Mouse (Mus musculus): ENCODE measurements around the gene Erbin. TPM values are rescaled to one million over a fixed set of nuclear protein-coding genes. Genes with fewer than 3 reads are reported as not detected.

Erbin gene
- polyA plus RNA-seq, 1 experiment from 2014 or later = 28.4 TPM

- no peak for TF ChIP-seq CTCF (IDR thresholded peaks at IDR 0.05; ENCODE audit: low read depth)
- H3K36me3 ChIP-seq (ENCODE audit: control insufficient read depth, insufficient read depth) = peaks cover 30% of the 10 kb centered on the region
- no peaks in the 10 kb centered on the region for H3K9me3 ChIP-seq (ENCODE audit: control insufficient read depth)
- no peak overlapping the region for H3K9ac ChIP-seq (ENCODE audit: low read depth, low read length)
- no peaks in the 10 kb centered on the region for H3K27me3 ChIP-seq (replicated peaks; ENCODE audit: control insufficient read depth, insufficient read depth, low read length)
- no peak for ATAC-seq
- H3K4me3 ChIP-seq (ENCODE audit: low read depth, low read length) = no peak overlapping the region
- no peak overlapping the region for H3K27ac ChIP-seq (ENCODE audit: low read depth, low read length)
- H3K4me2 ChIP-seq (replicated peaks; ENCODE audit: low read depth) = no peak overlapping the region
- H3K4me1 ChIP-seq (replicated peaks; ENCODE audit: control insufficient read depth, insufficient read depth, low read length) = no peaks in the 10 kb centered on the region
- 89% methylated on average over 2 of the region's 2 CpGs for WGBS
Measured at GRCm38 (mm10) chr13:103847614-103848013, 72.7 kb downstream of the Erbin start.

- H3K9ac ChIP-seq (ENCODE audit: low read depth, low read length) = no peak overlapping the region
- no peak for TF ChIP-seq CTCF (IDR thresholded peaks at IDR 0.05; ENCODE audit: low read depth)
- peak; percentile 81 for ATAC-seq
- H3K9me3 ChIP-seq (ENCODE audit: control insufficient read depth) = no peaks in the 10 kb centered on the region
- peaks cover 42% of the 10 kb centered on the region for H3K36me3 ChIP-seq (ENCODE audit: control insufficient read depth, insufficient read depth)
- WGBS = 56% methylated on average over 5 of the region's 5 CpGs
- no peaks in the 10 kb centered on the region for H3K4me1 ChIP-seq (replicated peaks; ENCODE audit: control insufficient read depth, insufficient read depth, low read length)
- H3K27ac ChIP-seq (ENCODE audit: low read depth, low read length) = peak overlapping the region; percentile 37; the same call in 1 of the 2 replicates
- H3K27me3 ChIP-seq (replicated peaks; ENCODE audit: control insufficient read depth, insufficient read depth, low read length) = no peaks in the 10 kb centered on the region
- no peak overlapping the region for H3K4me3 ChIP-seq (ENCODE audit: low read depth, low read length)
- H3K4me2 ChIP-seq (replicated peaks; ENCODE audit: low read depth) = no peak overlapping the region
Measured at GRCm38 (mm10) chr13:103841287-103842201, 78.8 kb downstream of the Erbin start.

DNA sequence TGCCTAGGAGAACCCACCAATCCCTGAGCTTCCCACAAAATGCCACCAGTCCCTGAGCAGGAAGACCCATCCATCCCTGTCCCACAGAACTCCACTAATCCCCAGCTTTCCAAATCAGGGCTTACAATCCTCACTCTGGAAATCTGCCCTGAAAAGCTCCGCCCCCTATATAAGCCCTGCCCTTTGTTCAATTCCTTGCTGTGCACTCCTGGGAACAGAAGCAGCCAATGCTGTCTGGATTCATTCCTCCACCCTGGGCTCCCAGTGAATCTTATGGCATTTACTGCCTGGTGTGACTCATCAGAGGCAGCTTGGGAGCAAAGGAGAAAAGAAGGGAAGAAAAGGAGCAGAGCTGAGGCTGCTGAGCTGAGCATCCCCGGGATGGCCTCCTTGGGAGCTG, 81.7 kb downstream of the Erbin start:
- 86% methylated on average over 2 of the region's 2 CpGs for WGBS
- Histone ChIP-seq H3K4me1 (replicated peaks; ENCODE audit: control insufficient read depth, insufficient read depth, low read length) (no peaks in the 10 kb centered on the region), H3K27me3 (replicated peaks; ENCODE audit: control insufficient read depth, insufficient read depth, low read length) (no peaks in the 10 kb centered on the region), H3K9ac (ENCODE audit: low read depth, low read length) (no peak overlapping the region), H3K4me3 (ENCODE audit: low read depth, low read length) (no peak overlapping the region), H3K36me3 (ENCODE audit: control insufficient read depth, insufficient read depth) (peaks cover 50% of the 10 kb centered on the region), H3K4me2 (replicated peaks; ENCODE audit: low read depth) (no peak overlapping the region), H3K9me3 (ENCODE audit: control insufficient read depth) (no peaks in the 10 kb centered on the region), H3K27ac (ENCODE audit: low read depth, low read length) (peak overlapping the region; percentile 16; the same call in 1 of the 2 replicates)
- no peak for TF ChIP-seq CTCF (IDR thresholded peaks at IDR 0.05; ENCODE audit: low read depth)
- ATAC-seq = peak; percentile 55

DNA sequence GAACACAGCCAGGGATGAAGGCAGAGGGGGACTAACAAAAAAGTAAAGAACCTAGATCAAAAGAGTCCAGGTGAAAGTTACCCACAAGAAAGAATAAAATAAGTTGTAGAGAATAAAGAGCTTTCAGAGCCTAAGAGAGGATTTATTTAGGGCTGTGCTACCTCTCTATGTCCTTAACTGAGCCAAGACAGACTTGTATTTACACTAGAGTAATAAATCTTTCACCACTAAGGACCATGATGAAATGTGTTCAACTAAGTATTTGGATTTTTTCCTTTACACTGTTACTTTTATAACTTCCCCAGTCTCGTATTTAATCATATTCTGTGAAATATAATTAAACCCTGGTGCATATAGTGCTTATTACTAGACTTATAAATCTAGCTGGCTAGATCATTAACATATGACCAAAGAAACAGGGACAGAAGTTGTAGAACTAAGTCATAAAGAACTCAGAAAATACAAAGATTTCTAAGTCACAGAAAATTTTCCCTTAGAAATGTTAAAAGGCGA, 90.6 kb downstream of the Erbin start:
- no peak overlapping the region for H3K4me3 ChIP-seq (ENCODE audit: low read depth, low read length)
- peaks cover 42% of the 10 kb centered on the region for H3K36me3 ChIP-seq (ENCODE audit: control insufficient read depth, insufficient read depth)
- no peak overlapping the region for H3K27ac ChIP-seq (ENCODE audit: low read depth, low read length)
- H3K27me3 ChIP-seq (replicated peaks; ENCODE audit: control insufficient read depth, insufficient read depth, low read length) = no peaks in the 10 kb centered on the region
- no peak overlapping the region for H3K9ac ChIP-seq (ENCODE audit: low read depth, low read length)
- no peaks in the 10 kb centered on the region for H3K4me1 ChIP-seq (replicated peaks; ENCODE audit: control insufficient read depth, insufficient read depth, low read length)
- no peak for TF ChIP-seq CTCF (IDR thresholded peaks at IDR 0.05; ENCODE audit: low read depth)
- ATAC-seq = no peak
- 61% methylated on average over 2 of the region's 2 CpGs for WGBS
- no peaks in the 10 kb centered on the region for H3K9me3 ChIP-seq (ENCODE audit: control insufficient read depth)
- H3K4me2 ChIP-seq (replicated peaks; ENCODE audit: low read depth) = no peak overlapping the region

DNA sequence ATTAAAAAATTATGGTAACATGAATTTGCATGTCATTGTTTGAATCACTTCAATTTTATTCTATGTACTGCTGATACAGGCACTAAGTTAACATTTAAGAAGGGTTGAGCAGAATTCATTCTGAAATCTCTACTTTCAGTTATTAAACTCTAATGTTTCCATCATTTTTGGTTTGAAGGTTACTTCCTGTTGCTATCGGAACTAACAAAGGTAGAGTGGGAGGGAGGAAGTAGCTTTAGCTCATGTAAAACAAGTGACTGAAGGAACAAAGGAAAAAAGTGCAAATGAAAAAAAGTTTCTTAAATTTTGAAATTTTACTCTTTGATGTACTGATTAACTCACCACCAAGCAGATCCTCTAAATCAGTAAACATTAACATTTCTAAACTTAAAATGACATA, 98.0 kb downstream of the Erbin start:
- no peak for ATAC-seq
- WGBS = 74% methylated on average over 1 of the region's 1 CpGs
- H3K4me3 ChIP-seq (ENCODE audit: low read depth, low read length) = no peak overlapping the region

GRCm38 (mm10) chr13:103819377-103819776, 100.9 kb downstream of the Erbin start:
- 72% methylated on average over 5 of the region's 5 CpGs for WGBS

More for the DNA sequence above, 98.0 kb downstream of the Erbin start:
- Histone ChIP-seq H3K36me3 (ENCODE audit: control insufficient read depth, insufficient read depth) (peaks cover 39% of the 10 kb centered on the region), H3K9ac (ENCODE audit: low read depth, low read length) (no peak overlapping the region), H3K4me1 (replicated peaks; ENCODE audit: control insufficient read depth, insufficient read depth, low read length) (no peaks in the 10 kb centered on the region), H3K27me3 (replicated peaks; ENCODE audit: control insufficient read depth, insufficient read depth, low read length) (no peaks in the 10 kb centered on the region), H3K4me2 (replicated peaks; ENCODE audit: low read depth) (no peak overlapping the region), H3K9me3 (ENCODE audit: control insufficient read depth) (no peaks in the 10 kb centered on the region), H3K27ac (ENCODE audit: low read depth, low read length) (no peak overlapping the region)
- TF ChIP-seq CTCF (IDR thresholded peaks at IDR 0.05; ENCODE audit: low read depth) = no peak

More at GRCm38 (mm10) chr13:103819377-103819776, 100.9 kb downstream of the Erbin start:
- H3K4me1 ChIP-seq (replicated peaks; ENCODE audit: control insufficient read depth, insufficient read depth, low read length) = no peaks in the 10 kb centered on the region
- peaks cover 32% of the 10 kb centered on the region for H3K36me3 ChIP-seq (ENCODE audit: control insufficient read depth, insufficient read depth)
- no peak overlapping the region for H3K9ac ChIP-seq (ENCODE audit: low read depth, low read length)
- H3K27me3 ChIP-seq (replicated peaks; ENCODE audit: control insufficient read depth, insufficient read depth, low read length) = no peaks in the 10 kb centered on the region
- TF ChIP-seq CTCF (IDR thresholded peaks at IDR 0.05; ENCODE audit: low read depth) = no peak
- no peak overlapping the region for H3K4me3 ChIP-seq (ENCODE audit: low read depth, low read length)
- H3K27ac ChIP-seq (ENCODE audit: low read depth, low read length) = no peak overlapping the region
- ATAC-seq = no peak
- no peak overlapping the region for H3K4me2 ChIP-seq (replicated peaks; ENCODE audit: low read depth)
- H3K9me3 ChIP-seq (ENCODE audit: control insufficient read depth) = no peaks in the 10 kb centered on the region
